Mouse (Mus musculus): ENCODE results near the gene Fetub. TPM values are rescaled to one million over a fixed set of nuclear protein-coding genes. Genes with fewer than 3 reads are reported as not detected.

Fetub gene
- polyA plus RNA-seq, 1 experiment from 2014 or later, result 0.83 TPM

DNA sequence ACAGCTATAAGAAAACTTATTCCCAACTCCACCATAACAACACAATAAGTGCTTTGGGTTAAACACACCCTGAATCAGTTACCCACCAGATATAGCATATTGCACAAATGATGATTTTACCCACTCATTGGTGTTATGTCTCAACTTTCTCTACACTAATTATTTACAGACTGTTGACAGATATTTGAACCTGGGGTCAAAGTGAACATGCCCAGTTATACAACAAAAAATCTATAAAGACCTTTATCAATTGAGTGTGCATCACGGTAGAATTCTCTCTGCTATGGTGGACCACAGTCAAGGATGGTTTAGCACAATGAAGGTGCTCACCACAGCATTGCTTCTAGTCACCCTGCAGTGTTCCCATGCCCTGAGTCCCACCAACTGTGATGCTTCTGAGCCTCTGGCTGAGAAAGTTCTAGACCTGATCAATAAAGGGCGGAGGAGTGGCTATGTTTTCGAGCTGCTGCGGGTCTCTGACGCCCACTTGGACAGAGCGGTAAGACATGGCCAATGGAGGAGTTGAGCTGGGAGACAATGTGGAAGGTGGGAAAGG lies 32.8 kb downstream of the Fetub start, which contains the start of gene Hrg:
TSS of gene Hrg (plus strand) at position 233 of the 556 bp plus-strand sequence.
- 92% methylated on average over 6 of the region's 6 CpGs for WGBS
- no peak within 1 kb of the TSS for H3K4me3 ChIP-seq (replicated peaks; ENCODE audit: low read length)
- H3K4me2 ChIP-seq (ENCODE audit: low read depth, low read length), result no peak within 1 kb of the TSS
- H3K9me3 ChIP-seq (replicated peaks; ENCODE audit: control insufficient read depth, low read length), result no peaks in the 10 kb centered on the region
- H3K36me3 ChIP-seq (ENCODE audit: control insufficient read depth, insufficient read depth, low read length), result no peaks in the 10 kb centered on the region
- ATAC-seq (ENCODE audit: insufficient read depth, low FRiP score), result no peak
- H3K27me3 ChIP-seq (ENCODE audit: control insufficient read depth, insufficient read depth, low read length), result no peaks in the 10 kb centered on the region
- H3K4me1 ChIP-seq (ENCODE audit: control insufficient read depth, insufficient read depth, low read length), result no peaks in the 10 kb centered on the region
- no peak within 1 kb of the TSS for H3K27ac ChIP-seq (ENCODE audit: low read length)
- no peak within 1 kb of the TSS for H3K9ac ChIP-seq (ENCODE audit: low read length)

DNA sequence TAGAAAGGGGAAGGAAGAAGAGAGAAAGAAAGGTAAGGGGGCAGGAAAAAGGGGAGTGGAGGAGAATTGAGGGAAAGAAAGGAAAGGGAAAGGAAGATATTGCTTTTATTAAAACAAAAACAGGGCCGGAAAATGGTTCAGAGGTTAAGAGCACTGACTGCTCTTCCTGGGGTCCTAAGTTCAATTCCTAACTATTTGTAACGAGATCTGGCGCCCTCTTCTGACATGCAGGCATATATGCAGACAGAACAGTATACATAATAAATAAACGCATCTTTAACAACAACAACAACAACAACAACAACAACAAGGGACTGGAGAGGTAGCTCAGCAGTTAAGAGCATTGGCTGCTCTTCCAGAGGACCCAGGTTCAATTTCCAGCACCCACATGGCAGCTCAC lies 34.9 kb downstream of the Fetub start:
- H3K27me3 ChIP-seq (ENCODE audit: control insufficient read depth, insufficient read depth, low read length), result no peaks in the 10 kb centered on the region
- no peak for ATAC-seq (ENCODE audit: insufficient read depth, low FRiP score)
- no peak overlapping the region for H3K9ac ChIP-seq (ENCODE audit: low read length)
- no peaks in the 10 kb centered on the region for H3K4me1 ChIP-seq (ENCODE audit: control insufficient read depth, insufficient read depth, low read length)
- H3K9me3 ChIP-seq (replicated peaks; ENCODE audit: control insufficient read depth, low read length), result no peaks in the 10 kb centered on the region
- WGBS, result 29% methylated on average over 4 of the region's 4 CpGs
- H3K4me2 ChIP-seq (ENCODE audit: low read depth, low read length), result no peak overlapping the region
- H3K4me3 ChIP-seq (replicated peaks; ENCODE audit: low read length), result no peak overlapping the region
- no peak overlapping the region for H3K27ac ChIP-seq (ENCODE audit: low read length)
- H3K36me3 ChIP-seq (ENCODE audit: control insufficient read depth, insufficient read depth, low read length), result no peaks in the 10 kb centered on the region

DNA sequence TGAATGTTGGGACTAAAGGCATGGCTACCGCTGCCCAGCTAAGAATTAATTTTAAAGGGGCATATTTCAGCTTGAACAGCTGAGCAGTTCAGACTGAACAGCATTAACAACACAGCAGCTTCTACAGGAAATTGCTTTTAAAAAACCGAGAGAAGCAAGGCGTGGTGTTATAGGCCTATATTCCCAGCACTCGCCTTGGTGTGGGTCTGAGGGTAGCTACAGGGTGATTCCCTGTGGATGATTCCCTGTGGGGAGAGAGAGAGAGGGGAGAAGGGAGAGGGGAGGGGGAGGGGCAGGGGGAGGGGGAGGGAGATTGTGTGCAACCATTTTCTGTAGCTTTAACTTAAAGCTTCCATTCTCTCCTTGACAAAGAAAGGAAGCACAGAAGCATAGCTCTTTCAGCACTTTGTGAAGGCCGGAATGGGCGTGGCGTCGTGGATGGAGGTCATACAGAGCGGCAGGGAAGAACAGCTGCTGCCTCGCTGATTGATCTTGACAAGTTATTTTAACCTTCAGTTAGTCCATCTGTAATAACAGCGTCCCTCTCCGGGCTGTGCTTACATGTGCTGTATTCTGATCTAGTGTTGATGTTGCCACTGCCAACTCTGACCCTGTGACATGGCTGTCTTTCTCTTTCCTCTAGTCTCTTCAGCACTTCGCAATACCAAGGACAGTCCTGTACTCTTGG lies 37.4 kb downstream of the Fetub start:
- WGBS, result 55% methylated on average over 13 of the region's 13 CpGs
- no peak for ATAC-seq (ENCODE audit: insufficient read depth, low FRiP score)

DNA sequence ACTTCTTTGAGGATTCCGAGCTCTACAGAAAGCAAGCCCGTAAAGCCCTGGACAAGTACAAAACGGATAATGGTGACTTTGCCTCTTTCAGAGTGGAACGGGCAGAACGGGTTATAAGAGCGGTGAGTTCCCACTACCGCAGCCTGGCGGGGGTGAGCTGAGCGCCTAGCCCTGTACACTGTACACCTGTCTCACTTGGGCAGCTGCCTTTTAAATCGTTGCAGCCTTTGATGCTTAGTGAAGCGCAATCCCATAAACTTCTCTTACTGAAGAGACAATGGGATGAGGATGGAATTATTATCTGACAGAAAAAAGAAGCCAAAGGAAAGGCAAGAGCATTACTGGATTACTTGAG lies 37.9 kb downstream of the Fetub start:
- H3K27ac ChIP-seq (ENCODE audit: low read length), result no peak overlapping the region
- no peaks in the 10 kb centered on the region for H3K9me3 ChIP-seq (replicated peaks; ENCODE audit: control insufficient read depth, low read length)
- no peaks in the 10 kb centered on the region for H3K4me1 ChIP-seq (ENCODE audit: control insufficient read depth, insufficient read depth, low read length)
- no peaks in the 10 kb centered on the region for H3K36me3 ChIP-seq (ENCODE audit: control insufficient read depth, insufficient read depth, low read length)
- no peak overlapping the region for H3K4me3 ChIP-seq (replicated peaks; ENCODE audit: low read length)
- no peak overlapping the region for H3K4me2 ChIP-seq (ENCODE audit: low read depth, low read length)
- 85% methylated on average over 11 of the region's 11 CpGs for WGBS
- ATAC-seq (ENCODE audit: insufficient read depth, low FRiP score), result no peak
- H3K9ac ChIP-seq (ENCODE audit: low read length), result no peak overlapping the region
- no peaks in the 10 kb centered on the region for H3K27me3 ChIP-seq (ENCODE audit: control insufficient read depth, insufficient read depth, low read length)

More for the DNA sequence above, 37.4 kb downstream of the Fetub start:
- Histone ChIP-seq H3K4me1 (ENCODE audit: control insufficient read depth, insufficient read depth, low read length) (no peaks in the 10 kb centered on the region), H3K27me3 (ENCODE audit: control insufficient read depth, insufficient read depth, low read length) (no peaks in the 10 kb centered on the region), H3K4me2 (ENCODE audit: low read depth, low read length) (no peak overlapping the region), H3K9me3 (replicated peaks; ENCODE audit: control insufficient read depth, low read length) (no peaks in the 10 kb centered on the region), H3K36me3 (ENCODE audit: control insufficient read depth, insufficient read depth, low read length) (no peaks in the 10 kb centered on the region), H3K27ac (ENCODE audit: low read length) (no peak overlapping the region), H3K9ac (ENCODE audit: low read length) (no peak overlapping the region), H3K4me3 (replicated peaks; ENCODE audit: low read length) (no peak overlapping the region)

DNA sequence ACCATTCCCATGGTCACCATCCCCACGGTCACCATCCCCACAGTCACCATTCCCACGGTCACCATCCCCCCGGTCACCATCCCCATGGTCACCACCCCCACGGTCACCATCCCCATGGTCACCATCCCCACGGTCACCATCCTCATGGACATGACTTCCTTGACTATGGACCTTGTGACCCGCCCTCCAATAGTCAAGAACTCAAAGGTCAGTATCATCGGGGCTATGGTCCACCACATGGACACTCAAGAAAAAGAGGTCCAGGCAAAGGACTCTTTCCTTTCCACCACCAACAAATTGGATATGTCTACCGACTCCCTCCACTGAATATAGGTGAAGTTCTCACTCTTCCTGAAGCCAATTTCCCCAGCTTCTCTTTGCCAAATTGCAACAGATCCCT lies 42.9 kb downstream of the Fetub start:
- Histone ChIP-seq H3K27me3 (ENCODE audit: control insufficient read depth, insufficient read depth, low read length) (no peaks in the 10 kb centered on the region), H3K9me3 (replicated peaks; ENCODE audit: control insufficient read depth, low read length) (no peaks in the 10 kb centered on the region), H3K4me1 (ENCODE audit: control insufficient read depth, insufficient read depth, low read length) (no peaks in the 10 kb centered on the region), H3K36me3 (ENCODE audit: control insufficient read depth, insufficient read depth, low read length) (no peaks in the 10 kb centered on the region), H3K27ac (ENCODE audit: low read length) (no peak overlapping the region), H3K4me2 (ENCODE audit: low read depth, low read length) (no peak overlapping the region), H3K4me3 (replicated peaks; ENCODE audit: low read length) (no peak overlapping the region), H3K9ac (ENCODE audit: low read length) (no peak overlapping the region)
- no peak for ATAC-seq (ENCODE audit: insufficient read depth, low FRiP score)
- 90% methylated on average over 8 of the region's 8 CpGs for WGBS

DNA sequence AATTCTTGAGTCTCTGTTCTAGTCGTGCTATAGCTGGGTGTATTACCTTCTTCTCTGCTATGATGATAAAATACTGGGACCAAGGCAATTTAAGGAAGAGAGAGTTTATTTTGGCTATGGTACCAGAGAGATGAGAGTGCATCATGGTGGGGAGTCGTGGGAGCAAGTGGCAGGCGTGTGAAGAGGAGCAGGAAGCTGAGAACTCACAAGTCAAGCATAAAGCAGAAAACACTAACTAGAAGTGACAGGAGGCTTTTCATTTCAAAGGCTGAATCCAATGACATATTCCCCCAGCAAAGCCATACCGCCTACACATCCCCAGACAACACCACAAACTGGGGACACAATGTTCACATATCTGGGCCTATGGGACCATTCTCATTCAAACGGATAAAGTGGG lies 44.1 kb downstream of the Fetub start:
- no peaks in the 10 kb centered on the region for H3K36me3 ChIP-seq (ENCODE audit: control insufficient read depth, insufficient read depth, low read length)
- no peak overlapping the region for H3K27ac ChIP-seq (ENCODE audit: low read length)
- H3K9me3 ChIP-seq (replicated peaks; ENCODE audit: control insufficient read depth, low read length), result no peaks in the 10 kb centered on the region
- no peak overlapping the region for H3K9ac ChIP-seq (ENCODE audit: low read length)
- no peak overlapping the region for H3K4me2 ChIP-seq (ENCODE audit: low read depth, low read length)
- H3K4me1 ChIP-seq (ENCODE audit: control insufficient read depth, insufficient read depth, low read length), result no peaks in the 10 kb centered on the region
- ATAC-seq (ENCODE audit: insufficient read depth, low FRiP score), result no peak
- H3K4me3 ChIP-seq (replicated peaks; ENCODE audit: low read length), result no peak overlapping the region
- H3K27me3 ChIP-seq (ENCODE audit: control insufficient read depth, insufficient read depth, low read length), result no peaks in the 10 kb centered on the region
- 80% methylated on average over 5 of the region's 5 CpGs for WGBS

DNA sequence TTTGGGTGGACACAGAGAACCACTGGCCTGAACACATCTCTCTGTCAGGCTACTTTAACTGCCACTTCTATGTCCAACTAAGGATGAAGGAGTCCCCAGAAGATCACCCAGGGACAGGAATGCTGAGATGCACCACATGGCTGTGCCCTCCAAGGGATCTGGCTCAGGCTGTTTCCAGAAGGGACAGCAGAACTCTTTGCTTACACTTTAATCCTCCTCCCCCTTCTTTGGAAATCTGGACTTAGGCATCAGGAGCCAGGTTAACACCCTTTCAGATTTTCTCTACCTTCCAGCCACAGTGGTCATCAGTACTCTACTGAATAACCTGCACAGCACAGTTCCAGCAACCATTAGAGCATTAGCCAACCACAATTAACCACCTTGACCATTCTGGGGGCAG lies 45.2 kb downstream of the Fetub start:
- no peaks in the 10 kb centered on the region for H3K36me3 ChIP-seq (ENCODE audit: control insufficient read depth, insufficient read depth, low read length)
- no peaks in the 10 kb centered on the region for H3K4me1 ChIP-seq (ENCODE audit: control insufficient read depth, insufficient read depth, low read length)
- H3K9ac ChIP-seq (ENCODE audit: low read length), result no peak overlapping the region
- no peak overlapping the region for H3K4me3 ChIP-seq (replicated peaks; ENCODE audit: low read length)
- H3K9me3 ChIP-seq (replicated peaks; ENCODE audit: control insufficient read depth, low read length), result no peaks in the 10 kb centered on the region
- no peak for ATAC-seq (ENCODE audit: insufficient read depth, low FRiP score)
- no peak overlapping the region for H3K4me2 ChIP-seq (ENCODE audit: low read depth, low read length)
- no peak overlapping the region for H3K27ac ChIP-seq (ENCODE audit: low read length)
- H3K27me3 ChIP-seq (ENCODE audit: control insufficient read depth, insufficient read depth, low read length), result no peaks in the 10 kb centered on the region

DNA sequence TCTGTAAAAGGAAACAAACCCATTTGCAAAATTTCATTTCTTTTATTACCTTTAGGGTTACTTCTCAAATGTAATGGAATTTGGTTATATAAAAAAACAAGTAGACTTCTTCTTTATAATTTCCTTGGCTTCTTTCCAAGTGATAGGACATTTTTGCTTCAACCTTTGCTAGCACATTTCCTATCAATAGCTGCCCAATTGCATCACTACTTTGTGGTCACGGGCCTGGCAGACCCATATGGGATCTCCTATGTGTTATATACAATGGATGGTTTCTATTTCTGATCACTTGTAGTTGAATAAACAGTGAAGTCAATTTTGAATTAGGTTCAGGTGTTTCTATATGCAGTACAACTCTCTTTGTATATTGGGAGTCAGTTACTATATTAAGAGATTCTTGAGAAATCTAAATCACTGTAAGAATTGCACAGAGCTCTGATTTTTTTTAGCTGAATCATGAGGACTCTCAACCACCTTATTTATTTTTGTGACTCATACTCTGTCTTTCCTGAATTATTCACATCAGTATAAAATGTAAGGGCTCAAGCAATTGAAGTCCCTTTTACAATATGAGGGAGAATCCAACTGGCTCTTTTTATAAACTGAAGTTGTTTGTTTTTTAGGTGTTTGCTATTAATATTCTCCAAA lies 49.4 kb downstream of the Fetub start:
- no peaks in the 10 kb centered on the region for H3K36me3 ChIP-seq (ENCODE audit: control insufficient read depth, insufficient read depth, low read length)
- H3K9me3 ChIP-seq (replicated peaks; ENCODE audit: control insufficient read depth, low read length), result no peaks in the 10 kb centered on the region
- ATAC-seq (ENCODE audit: insufficient read depth, low FRiP score), result no peak
- H3K4me3 ChIP-seq (replicated peaks; ENCODE audit: low read length), result no peak overlapping the region
- no peaks in the 10 kb centered on the region for H3K4me1 ChIP-seq (ENCODE audit: control insufficient read depth, insufficient read depth, low read length)
- H3K4me2 ChIP-seq (ENCODE audit: low read depth, low read length), result no peak overlapping the region
- no peak overlapping the region for H3K9ac ChIP-seq (ENCODE audit: low read length)
- no peak overlapping the region for H3K27ac ChIP-seq (ENCODE audit: low read length)
- H3K27me3 ChIP-seq (ENCODE audit: control insufficient read depth, insufficient read depth, low read length), result no peaks in the 10 kb centered on the region
- 61% methylated on average over 1 of the region's 1 CpGs for WGBS

Measured in stomach, embryonic 16.5 days (tissue).